Mouse (Mus musculus) limb, embryonic 11.5 days (tissue): Measurements from ENCODE around the gene Dok7. TPM values are rescaled to one million over a fixed set of nuclear protein-coding genes. Genes with fewer than 3 reads are reported as not detected.

Source experiments
- ATAC-seq: fragments of 200-750 bp; cut with Nextera tagmentation; 2 replicates; pipeline ENCODE4 v1.8.0; 2017; ENCODE audit warnings: low read depth; ENCODE audit not compliant: insufficient number of reproducible peaks, low FRiP score, low TSS enrichment
- DNase-seq: peaks from one replicate; pipeline ENCODE4 v3.0.0-alpha.2; 2015; ENCODE audit warnings: low spot score
- H3K27ac ChIP-seq: fragments of 300-500 bp; sonication (generic); replicated peaks from 2 replicates; pipeline ENCODE4 v1.5.1; 2014; ENCODE audit warnings: low read depth, mild to moderate bottlenecking, low read length
- H3K27me3 ChIP-seq: fragments of 300-500 bp; sonication (generic); 2 replicates; pipeline ENCODE4 v1.6.1; 2014; ENCODE audit warnings: mild to moderate bottlenecking, low read length, mixed read lengths; ENCODE audit not compliant: control insufficient read depth, insufficient read depth
- H3K36me3 ChIP-seq: fragments of 300-500 bp; sonication (generic); 2 replicates; pipeline ENCODE4 v1.6.1; 2014; ENCODE audit warnings: mild to moderate bottlenecking, low read length, moderate library complexity, mixed read lengths; ENCODE audit not compliant: control insufficient read depth, insufficient read depth
- H3K4me1 ChIP-seq: fragments of 300-500 bp; sonication (generic); 2 replicates; pipeline ENCODE4 v1.6.1; 2014; ENCODE audit warnings: low read length, mixed read lengths; ENCODE audit not compliant: control insufficient read depth, insufficient read depth
- H3K4me2 ChIP-seq: fragments of 300-500 bp; sonication (generic); 2 replicates; pipeline ENCODE4 v1.6.1; 2014; ENCODE audit warnings: low read depth, mild to moderate bottlenecking, moderate library complexity; ENCODE audit not compliant: severe bottlenecking
- H3K4me3 ChIP-seq: fragments of 300-500 bp; sonication (generic); 2 replicates; pipeline ENCODE4 v1.5.1; 2014; ENCODE audit warnings: low read depth, low read length
- H3K9ac ChIP-seq: fragments of 300-500 bp; sonication (generic); 2 replicates; pipeline ENCODE4 v1.6.1; 2014; ENCODE audit warnings: mild to moderate bottlenecking, low read length
- H3K9me3 ChIP-seq: fragments of 300-500 bp; sonication (generic); 2 replicates; pipeline ENCODE4 v1.6.1; 2016; ENCODE audit warnings: low read length; ENCODE audit not compliant: control insufficient read depth
- WGBS: fragments of 180-500 bp; shearing (Covaris S2); extraction: QIAGEN DNeasy Blood & Tissue Kit; methylation state at CpG from one replicate; pipeline ENCODE4 v1.1.7; 2014; 5-methylcytosine and 5-hydroxymethylcytosine counted together
- polyA plus RNA-seq: library from polyadenylated mRNA; unstranded; fragments of >200 nt; fragmentation: Nextera tagmentation; extraction: Ambion mirVana; gene quantifications from 2 replicates; pipeline ENCODE4 v1.2.1, GENCODE M21; 2014

Gene Dok7
- polyA plus RNA-seq, 1 experiment from 2014 or later = 0.48 TPM

- no peaks in the 10 kb centered on the region for H3K27me3 ChIP-seq
- 91% methylated on average over 8 of the region's 8 CpGs for WGBS
- no peaks in the 10 kb centered on the region for H3K36me3 ChIP-seq
- ATAC-seq (no peak), DNase-seq (no peak)
- no peak overlapping the region for H3K9ac ChIP-seq
- H3K4me2 ChIP-seq = no peak overlapping the region
- H3K9me3 ChIP-seq = no peaks in the 10 kb centered on the region
- no peak overlapping the region for H3K4me3 ChIP-seq
- no peak overlapping the region for H3K27ac ChIP-seq
- H3K4me1 ChIP-seq = no peaks in the 10 kb centered on the region
Observed at GRCm38 (mm10) chr5:35070314-35070713, 13.7 kb downstream of the Dok7 start.

GRCm38 (mm10) chr5:35070953-35071352 lies 14.4 kb downstream of the Dok7 start:
- no peaks in the 10 kb centered on the region for H3K27me3 ChIP-seq
- H3K4me3 ChIP-seq = no peak overlapping the region
- no peak overlapping the region for H3K27ac ChIP-seq
- H3K4me2 ChIP-seq = no peak overlapping the region
- 73% methylated on average over 7 of the region's 7 CpGs for WGBS
- DNase-seq = no peak
- no peaks in the 10 kb centered on the region for H3K4me1 ChIP-seq
- no peak for ATAC-seq
- no peaks in the 10 kb centered on the region for H3K9me3 ChIP-seq
- no peak overlapping the region for H3K9ac ChIP-seq
- H3K36me3 ChIP-seq = no peaks in the 10 kb centered on the region

- H3K9ac ChIP-seq = no peak overlapping the region
- H3K36me3 ChIP-seq = no peaks in the 10 kb centered on the region
- no peak overlapping the region for H3K4me2 ChIP-seq
- H3K27me3 ChIP-seq = no peaks in the 10 kb centered on the region
- H3K27ac ChIP-seq = no peak overlapping the region
- 92% methylated on average over 6 of the region's 6 CpGs for WGBS
- H3K4me3 ChIP-seq = no peak overlapping the region
- no peak for DNase-seq
- no peak for ATAC-seq
- no peaks in the 10 kb centered on the region for H3K9me3 ChIP-seq
- no peaks in the 10 kb centered on the region for H3K4me1 ChIP-seq
Observed at GRCm38 (mm10) chr5:35071855-35072254, 15.3 kb downstream of the Dok7 start.

- ATAC-seq = no peak
- Histone ChIP-seq H3K36me3 (no peaks in the 10 kb centered on the region), H3K4me1 (no peaks in the 10 kb centered on the region), H3K4me3 (no peak overlapping the region), H3K9me3 (no peaks in the 10 kb centered on the region), H3K9ac (no peak overlapping the region), H3K27me3 (no peaks in the 10 kb centered on the region), H3K27ac (no peak overlapping the region), H3K4me2 (no peak overlapping the region)
- no peak for DNase-seq
- WGBS = 76% methylated on average over 11 of the region's 11 CpGs
Observed at GRCm38 (mm10) chr5:35073235-35073634, 16.7 kb downstream of the Dok7 start.

GRCm38 (mm10) chr5:35073992-35074391 lies 17.4 kb downstream of the Dok7 start:
- Histone ChIP-seq H3K9me3 (no peaks in the 10 kb centered on the region), H3K27me3 (peaks cover 5% of the 10 kb centered on the region), H3K4me2 (no peak overlapping the region), H3K4me1 (no peaks in the 10 kb centered on the region), H3K36me3 (no peaks in the 10 kb centered on the region), H3K9ac (no peak overlapping the region), H3K4me3 (no peak overlapping the region), H3K27ac (no peak overlapping the region)
- ATAC-seq (no peak), DNase-seq (no peak)
- 73% methylated on average over 9 of the region's 9 CpGs for WGBS

GRCm38 (mm10) chr5:35076369-35076768 lies 19.8 kb downstream of the Dok7 start:
- Histone ChIP-seq H3K4me1 (no peaks in the 10 kb centered on the region), H3K9ac (no peak overlapping the region), H3K27me3 (peaks cover 14% of the 10 kb centered on the region), H3K9me3 (no peaks in the 10 kb centered on the region), H3K36me3 (no peaks in the 10 kb centered on the region), H3K4me2 (no peak overlapping the region), H3K27ac (no peak overlapping the region), H3K4me3 (no peak overlapping the region)
- DNase-seq (no peak), ATAC-seq (no peak)
- 79% methylated on average over 1 of the region's 1 CpGs for WGBS

- Histone ChIP-seq H3K4me1 (no peaks in the 10 kb centered on the region), H3K9me3 (no peaks in the 10 kb centered on the region), H3K4me2 (no peak overlapping the region), H3K9ac (no peak overlapping the region), H3K36me3 (no peaks in the 10 kb centered on the region), H3K27me3 (peaks cover 14% of the 10 kb centered on the region), H3K4me3 (no peak overlapping the region), H3K27ac (no peak overlapping the region)
- ATAC-seq = no peak
- peak; percentile 22 for DNase-seq
- WGBS = 30% methylated on average over 18 of the region's 18 CpGs
Observed at GRCm38 (mm10) chr5:35079101-35079500, 22.5 kb downstream of the Dok7 start.

GRCm38 (mm10) chr5:35084913-35085312 lies 28.3 kb downstream of the Dok7 start:
- H3K27me3 ChIP-seq = peaks cover 2% of the 10 kb centered on the region; the same call in 1 of the 2 replicates
- H3K27ac ChIP-seq = no peak overlapping the region
- no peaks in the 10 kb centered on the region for H3K9me3 ChIP-seq
- H3K9ac ChIP-seq = no peak overlapping the region
- no peak for ATAC-seq
- H3K4me2 ChIP-seq = no peak overlapping the region
- no peaks in the 10 kb centered on the region for H3K4me1 ChIP-seq
- H3K36me3 ChIP-seq = no peaks in the 10 kb centered on the region
- no peak for DNase-seq
- WGBS = 80% methylated on average over 3 of the region's 3 CpGs
- H3K4me3 ChIP-seq = no peak overlapping the region
